Mouse (Mus musculus) cerebellum, postnatal 25 days (tissue): ENCODE measurements around the gene Ugt2a2.
"Not testable (repeated sequence)": the region's sequence is repeated elsewhere in the genome, so short reads cannot be mapped to it uniquely, and the experiment has no call there.

Source experiments
- DNase-seq, 2 experiments: peaks; one replicate each; pipeline ENCODE4 v3.0.0; 2021; ENCODE audit warnings: mixed read lengths in 2 of 2

The Ugt2a2 gene

DNA sequence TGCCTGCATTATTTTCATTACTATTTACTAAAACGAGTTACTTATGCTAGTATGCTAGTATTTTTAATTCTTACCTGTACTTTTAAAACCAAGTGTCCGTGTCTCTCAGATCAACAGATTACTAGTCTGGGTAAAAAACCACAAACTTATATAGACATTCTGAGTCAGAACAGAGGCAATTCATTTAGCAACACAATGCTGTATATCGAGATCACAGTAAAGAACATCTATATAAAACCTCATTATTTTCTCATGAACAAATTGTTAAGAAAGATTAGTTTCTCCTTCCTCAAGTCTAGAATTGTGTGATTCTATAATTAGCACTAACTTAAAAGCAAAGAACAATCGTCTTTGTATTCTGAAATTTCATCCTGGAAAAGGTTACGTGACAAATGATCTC is at the start of gene Ugt2a2:
TSS of gene Ugt2a2 (minus strand) at position 101 of the 400 bp plus-strand sequence.
- DNase-seq, result no peak

DNA sequence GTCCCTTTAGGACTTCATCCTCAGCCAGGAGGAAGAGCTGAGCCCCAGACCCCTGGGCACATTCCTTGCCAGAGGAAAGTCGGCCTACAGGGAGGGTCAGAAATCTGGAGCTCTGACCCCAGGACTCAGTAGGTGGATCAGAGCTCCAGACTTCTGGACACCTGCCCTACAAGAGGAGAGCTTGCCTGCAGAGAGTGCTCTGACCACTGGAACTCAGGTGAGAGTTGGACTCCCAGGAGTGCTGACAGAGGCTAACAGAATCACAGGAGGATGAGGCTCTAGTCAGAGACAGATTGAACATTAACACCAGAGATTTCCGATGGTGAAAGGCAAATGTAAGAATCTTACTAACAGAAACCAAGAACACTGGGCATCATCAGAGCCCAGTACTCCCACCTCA is 41.5 kb upstream of the Ugt2a2 start:
- DNase-seq, result not testable (repeated sequence)

DNA sequence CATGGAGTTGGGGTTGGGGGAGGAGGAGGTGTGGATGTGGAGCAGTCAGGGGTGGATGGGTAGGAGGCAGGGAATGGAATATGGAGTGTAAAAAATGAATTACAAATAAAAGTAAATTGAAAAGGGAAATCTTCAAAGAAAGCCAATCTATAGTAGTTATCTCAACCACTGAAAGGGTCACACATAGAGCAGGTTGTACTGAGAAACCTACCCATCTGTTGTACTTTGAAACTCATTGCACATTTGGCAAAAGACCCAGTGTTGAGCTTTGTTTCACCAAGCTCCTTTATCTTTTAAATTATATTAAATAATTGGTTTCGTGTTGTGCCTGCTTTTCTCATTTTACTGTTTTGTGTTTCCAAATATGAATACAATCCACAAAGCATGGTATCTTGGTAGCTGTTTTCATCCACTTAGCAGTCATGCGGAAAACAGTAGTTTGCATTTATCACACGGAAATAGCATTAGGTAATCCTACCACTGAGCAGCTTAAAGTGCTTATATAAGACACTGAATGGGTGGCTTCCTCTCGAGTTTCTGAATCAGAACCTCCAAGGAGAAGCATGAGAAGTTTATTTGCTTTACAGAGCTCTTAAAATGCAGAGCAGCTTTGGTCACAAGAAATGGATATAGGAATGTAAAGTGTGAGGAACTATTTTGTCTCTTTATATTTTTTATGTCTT is 23.9 kb upstream of the Ugt2a2 start:
- DNase-seq, result no peak

DNA sequence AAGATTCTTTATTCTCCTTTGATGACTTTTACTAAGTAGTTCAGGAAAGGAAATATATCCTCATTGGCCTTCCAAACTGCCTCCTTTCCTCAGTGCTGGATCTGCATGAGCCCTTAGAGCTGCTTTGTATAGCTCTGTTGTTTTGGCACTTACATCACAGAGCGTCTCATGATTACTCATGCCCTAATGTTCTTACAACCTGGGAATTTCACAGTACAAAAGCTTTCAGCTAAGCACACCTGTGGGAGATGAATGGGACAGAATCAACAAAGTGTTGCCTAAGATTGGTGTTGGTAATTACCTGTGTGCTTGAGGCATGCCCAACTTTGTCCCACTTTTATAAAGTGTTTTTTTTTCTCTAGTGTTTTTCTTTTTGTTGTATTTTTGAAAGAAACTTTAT is 20.6 kb upstream of the Ugt2a2 start:
- DNase-seq, result no peak

DNA sequence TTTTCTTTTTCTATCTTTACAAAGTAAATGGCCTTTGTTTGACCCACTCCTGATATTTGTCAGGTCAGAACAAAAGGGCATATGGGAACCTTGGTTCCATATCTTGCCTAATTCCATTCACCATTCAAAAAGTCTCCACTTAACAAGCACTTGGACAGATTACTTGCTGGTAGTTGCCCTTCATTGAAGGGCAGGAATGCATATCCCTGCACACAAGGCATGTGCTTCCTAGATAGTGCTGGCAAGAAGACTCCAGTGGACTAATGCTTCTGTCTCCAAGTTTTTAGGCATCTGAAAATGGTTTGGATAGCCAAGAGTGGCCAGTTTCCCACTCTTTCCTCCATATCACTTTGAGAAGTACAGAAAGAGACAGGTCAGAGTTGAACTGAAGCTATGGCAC is 17.3 kb upstream of the Ugt2a2 start:
- no peak for DNase-seq

DNA sequence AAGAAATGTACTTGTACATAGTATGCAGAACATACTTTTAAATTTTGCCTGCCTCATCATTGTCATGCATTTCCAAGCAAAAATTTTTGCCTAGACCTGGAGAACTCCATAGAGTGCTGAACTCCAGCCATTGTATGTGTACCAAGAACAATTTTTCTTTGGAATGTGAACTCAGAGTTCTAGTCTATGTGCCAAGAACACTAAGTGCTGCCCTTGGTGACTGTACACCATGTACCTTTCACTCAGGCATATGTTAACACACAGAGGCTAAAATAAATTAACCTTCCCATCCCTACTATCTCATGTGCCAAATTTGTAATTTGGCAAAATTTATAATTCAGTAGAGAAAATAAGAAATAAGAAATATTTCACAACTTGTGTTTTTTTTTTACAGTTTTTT is 16.9 kb upstream of the Ugt2a2 start:
- no peak for DNase-seq

DNA sequence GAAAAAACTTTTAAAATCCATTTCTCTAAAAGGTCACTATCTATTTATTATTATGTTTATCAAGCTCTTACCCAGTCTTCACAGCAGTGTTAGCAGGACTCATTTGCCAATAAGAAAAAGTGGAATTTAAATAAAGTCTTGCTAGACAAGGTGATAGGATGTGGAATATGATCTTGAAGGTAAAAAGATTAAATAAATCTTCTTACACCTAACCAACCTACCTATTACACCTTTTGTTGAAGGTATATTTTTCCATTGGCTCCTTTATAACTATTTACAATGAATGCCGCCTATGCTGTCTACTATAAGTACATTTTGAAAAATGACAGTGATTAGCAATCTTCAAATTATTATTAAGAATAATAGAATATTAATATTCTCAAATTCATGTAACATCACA is 8.7 kb upstream of the Ugt2a2 start, which contains the start of gene Ugt2a1:
TSS of gene Ugt2a1 (minus strand) at position 101 of the 400 bp plus-strand sequence.
- DNase-seq, result no peak

DNA sequence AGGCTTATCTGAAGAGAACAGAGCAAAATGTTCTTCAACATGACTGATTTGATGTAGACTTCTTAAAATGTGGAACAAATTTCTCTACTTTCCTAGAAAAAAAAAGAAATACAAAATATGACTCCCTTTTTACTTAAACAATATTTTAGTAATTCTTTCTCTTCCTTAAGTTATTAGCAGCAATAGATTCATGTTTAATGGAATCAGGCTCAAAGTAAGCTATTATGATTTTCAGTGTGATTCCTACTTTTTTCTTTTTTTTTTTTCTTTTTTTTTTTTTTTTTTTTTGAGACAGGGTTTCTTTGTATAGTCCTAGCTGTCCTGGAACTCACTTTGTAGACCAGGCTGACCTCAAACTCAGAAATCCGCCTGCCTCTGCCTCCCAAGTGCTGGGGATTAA is 4.6 kb upstream of the Ugt2a2 start, which contains the start of gene Gm43638:
TSS of gene Gm43638 (minus strand) at position 101 of the 400 bp plus-strand sequence.
- not testable (repeated sequence) for DNase-seq

DNA sequence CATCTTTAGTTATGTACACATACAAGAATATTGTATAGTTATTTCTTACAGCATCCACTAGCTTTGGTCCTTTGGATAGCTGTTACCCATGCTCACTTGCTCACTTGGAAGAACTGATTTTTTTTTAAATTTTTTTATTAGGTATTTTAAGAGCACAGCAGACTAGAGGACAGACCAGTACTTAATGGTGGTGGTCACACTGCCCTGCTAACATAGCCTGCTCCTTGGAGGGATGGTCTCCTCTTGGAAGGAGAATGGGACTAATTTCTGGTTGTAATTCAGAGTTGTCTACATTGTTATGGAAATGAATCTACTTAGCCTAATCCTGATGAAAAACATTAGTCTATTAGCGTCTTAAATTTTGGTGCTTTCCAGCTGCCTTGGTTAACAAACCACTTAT is 23.2 kb downstream of the Ugt2a2 start:
- DNase-seq, result no peak

DNA sequence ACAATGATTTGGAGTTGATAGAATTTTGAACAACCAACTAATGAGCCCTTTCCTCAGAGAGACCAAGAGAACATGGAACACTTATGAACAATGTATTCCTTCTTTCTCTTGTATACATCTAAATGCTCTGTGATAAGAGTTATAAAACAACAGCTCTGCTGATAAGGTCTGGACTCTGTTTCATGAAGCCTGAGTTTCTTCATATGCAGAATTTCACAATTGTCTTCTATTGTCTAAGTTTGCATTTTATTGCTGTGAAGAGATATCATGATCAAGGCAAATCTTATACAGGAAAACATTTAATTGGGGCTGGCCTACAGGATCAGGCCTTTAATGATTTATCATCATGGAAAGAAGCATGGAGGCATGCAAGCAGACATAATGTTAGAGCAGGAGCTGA is 24.4 kb downstream of the Ugt2a2 start:
- DNase-seq, result no peak

DNA sequence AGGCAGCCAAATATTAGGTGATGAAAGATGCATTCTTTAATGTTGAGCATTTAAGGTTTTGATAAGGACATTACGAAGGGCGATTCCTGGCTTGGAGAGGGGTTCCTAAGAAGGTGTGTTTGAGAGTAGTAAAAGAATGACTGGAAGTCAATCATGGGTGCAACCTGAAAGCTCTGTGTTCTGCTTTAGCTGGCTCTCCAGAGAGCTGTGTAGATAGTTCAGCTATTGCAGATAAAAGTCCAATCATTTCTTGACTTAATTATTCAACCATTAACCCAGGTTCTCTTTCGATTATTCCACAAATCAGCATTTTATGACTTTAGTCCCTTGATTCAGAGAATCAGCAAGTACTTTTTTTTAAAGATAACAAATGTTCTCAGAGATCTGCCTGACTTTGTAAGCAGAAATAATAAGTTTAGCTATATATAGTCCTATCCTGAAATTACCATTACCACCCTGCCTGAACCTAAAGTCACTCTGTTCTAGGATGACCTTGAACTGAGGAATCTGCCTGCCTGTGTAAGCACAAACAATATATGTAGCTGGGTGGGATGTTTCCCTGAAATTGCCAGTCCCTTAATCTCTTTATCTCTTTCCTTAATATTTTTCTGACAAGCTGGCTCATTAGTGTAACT is 25.7 kb downstream of the Ugt2a2 start:
- no peak for DNase-seq

DNA sequence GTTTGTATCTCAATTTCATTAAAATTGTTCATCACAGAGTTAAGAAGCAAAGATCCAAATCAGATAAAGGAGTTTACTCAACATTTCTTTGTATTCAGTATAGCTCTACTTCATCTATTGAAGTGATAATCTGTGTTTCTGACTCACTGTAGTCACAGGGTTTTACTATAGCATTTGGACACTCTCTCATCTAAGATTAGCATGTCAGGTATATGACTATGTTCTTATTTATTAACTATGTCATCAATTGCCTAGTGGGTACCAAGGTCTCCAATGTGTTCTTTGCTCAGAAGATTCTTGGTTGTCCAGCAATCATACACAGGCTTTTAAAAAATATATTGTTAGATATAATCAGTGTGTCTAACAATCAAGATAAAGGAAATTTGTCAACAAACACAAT is 26.5 kb downstream of the Ugt2a2 start:
- no peak for DNase-seq

DNA sequence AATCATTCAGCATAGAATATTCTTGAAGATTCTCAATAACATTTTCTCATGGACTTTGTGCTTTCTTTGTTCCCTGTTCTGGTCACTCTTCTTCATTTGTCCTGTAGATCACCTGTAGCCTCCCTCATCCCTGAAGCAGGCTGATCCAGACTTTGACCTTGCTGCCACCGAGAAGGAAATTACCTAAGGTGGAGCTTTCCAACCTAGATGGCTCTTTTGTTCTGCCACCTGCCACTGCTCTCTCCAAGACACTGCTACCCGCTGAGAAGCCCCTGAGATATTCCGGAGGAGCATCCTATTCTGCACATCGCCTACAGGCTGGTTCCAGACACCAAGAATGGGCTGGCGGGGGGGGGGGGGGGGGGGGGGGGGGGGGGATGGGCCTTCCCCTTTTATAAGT is 29.5 kb downstream of the Ugt2a2 start:
- DNase-seq, result not testable (repeated sequence)

DNA sequence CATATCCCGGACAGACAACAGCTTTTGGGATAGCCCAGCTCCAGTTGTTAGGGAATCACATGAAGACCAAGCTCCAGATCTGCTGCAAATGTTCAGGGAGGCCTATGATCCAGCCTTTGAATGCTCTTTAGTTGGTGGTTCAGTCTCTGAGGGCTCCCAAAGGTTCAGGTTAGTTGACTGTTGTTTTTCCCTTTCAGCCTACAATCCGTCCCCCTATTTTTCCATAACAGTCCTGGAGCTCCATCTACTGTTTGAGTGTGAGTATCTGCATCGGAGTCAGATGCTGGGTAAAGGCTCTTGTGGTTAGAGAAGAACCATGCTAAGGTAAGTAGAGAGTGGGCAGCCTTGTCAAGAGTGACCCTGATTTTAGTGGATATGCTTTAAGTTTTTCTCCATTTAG is 45.8 kb downstream of the Ugt2a2 start:
- no peak for DNase-seq

DNA sequence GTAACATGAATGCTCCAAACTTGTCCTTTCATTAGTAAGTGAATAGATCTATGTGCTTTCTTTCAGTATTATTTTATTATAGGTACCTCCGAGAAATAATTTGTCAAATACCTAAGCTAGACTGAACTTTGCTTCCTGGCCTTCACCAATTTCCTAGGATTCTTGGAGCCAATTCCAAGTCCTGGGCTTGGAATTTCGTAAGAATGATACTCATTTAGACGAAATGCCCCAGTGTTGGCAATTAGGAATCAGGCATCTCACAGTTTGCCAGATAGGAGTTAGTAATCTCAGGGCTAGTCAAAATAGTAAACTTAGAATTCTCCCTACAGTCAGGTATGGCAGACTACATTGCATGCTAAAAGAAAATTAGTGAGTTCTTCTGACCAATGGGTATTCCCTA is 56.4 kb downstream of the Ugt2a2 start:
- no peak for DNase-seq

DNA sequence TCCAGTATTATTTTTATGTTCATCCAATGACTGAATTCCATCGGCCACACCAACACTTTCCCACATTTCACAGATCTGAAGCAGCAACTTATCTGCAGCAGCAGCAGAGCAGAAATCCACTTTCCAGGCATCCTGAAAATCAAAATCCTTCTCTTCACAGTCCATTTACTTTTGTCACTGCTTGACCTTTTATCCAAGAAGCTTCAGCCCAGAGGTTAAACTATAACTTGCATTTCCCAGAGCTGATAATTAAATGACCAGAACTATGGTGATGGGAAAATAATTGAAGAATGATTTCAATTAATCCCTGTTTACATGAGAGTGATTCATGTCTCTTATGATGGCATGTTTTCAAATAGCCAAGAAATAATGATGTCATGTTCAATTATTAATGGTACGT is 58.0 kb downstream of the Ugt2a2 start, which contains the start of gene Ugt2b38:
TSS of gene Ugt2b38 (minus strand) at position 163 of the 400 bp plus-strand sequence.
- not testable (repeated sequence) for DNase-seq
